Mouse (Mus musculus) layer of hippocampus, adult 18-20 months (tissue): ENCODE measurements at regions not wholly inside any gene's neighbourhood (a gene's known extent, or its start where the extent isn't known, plus 50 kb on each side); places are given as distances from the start of the nearest gene placed in this dataset.

Experiments
- DNase-seq, 2 experiments: peaks; one replicate each; pipeline ENCODE4 v3.0.0; 2022; ENCODE audit warnings: low spot score in 2 of 2

DNA sequence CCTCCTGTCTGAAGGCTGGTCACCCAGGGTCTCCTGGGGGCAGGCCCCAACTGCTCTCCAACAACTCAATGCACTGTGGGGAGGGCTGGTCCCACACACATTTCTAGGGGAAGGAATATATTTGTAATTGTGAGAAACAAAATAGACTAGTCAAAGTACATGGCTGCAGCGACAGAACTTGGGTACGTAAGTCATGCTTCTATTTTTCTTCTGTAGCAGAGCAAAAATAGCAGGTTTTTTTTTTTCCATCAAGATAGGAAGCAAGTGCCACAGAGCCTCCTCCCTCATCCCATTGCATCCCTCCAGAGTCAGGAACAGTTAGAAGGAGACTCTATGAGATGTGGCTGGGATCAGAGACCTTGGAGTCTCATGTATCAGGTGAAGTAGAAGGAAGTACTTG, 124.9 kb upstream of the Tnr start:
- no peak for DNase-seq

- DNase-seq: no peak
Observed at GRCm38 (mm10) chr1:159406317-159406716, 117.3 kb upstream of the Tnr start.

GRCm38 (mm10) chr1:159406781-159407180, 116.8 kb upstream of the Tnr start:
- no peak for DNase-seq

- DNase-seq: peak; percentile 64 to 74
Observed at GRCm38 (mm10) chr1:159413374-159413773, 110.2 kb upstream of the Tnr start.

GRCm38 (mm10) chr1:159415656-159416055, 107.9 kb upstream of the Tnr start:
- no peak for DNase-seq

- DNase-seq: no peak
Observed at GRCm38 (mm10) chr1:159417176-159417575, 106.4 kb upstream of the Tnr start.

- no peak for DNase-seq
Observed at GRCm38 (mm10) chr1:159419301-159419965, 104.1 kb upstream of the Tnr start.

DNA sequence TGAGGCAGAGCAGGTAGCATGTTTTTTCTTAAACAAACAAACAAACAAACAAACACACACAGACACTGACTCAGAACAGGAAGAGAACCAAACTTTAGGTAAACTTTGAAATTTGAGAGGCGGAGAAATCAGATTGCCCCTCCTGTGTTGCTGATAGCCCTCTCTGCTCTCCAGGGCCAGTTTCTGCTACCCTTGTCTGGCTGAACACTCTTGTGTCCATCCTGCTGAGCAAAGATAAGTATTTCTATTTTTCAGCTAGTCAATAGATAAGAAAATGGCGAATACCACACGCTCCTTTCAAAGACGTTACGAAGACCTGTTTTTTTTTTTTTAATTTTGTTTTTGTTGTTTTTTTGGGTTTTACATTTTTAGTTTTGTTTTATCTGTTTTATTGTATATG, 103.4 kb upstream of the Tnr start:
- DNase-seq: no peak

DNA sequence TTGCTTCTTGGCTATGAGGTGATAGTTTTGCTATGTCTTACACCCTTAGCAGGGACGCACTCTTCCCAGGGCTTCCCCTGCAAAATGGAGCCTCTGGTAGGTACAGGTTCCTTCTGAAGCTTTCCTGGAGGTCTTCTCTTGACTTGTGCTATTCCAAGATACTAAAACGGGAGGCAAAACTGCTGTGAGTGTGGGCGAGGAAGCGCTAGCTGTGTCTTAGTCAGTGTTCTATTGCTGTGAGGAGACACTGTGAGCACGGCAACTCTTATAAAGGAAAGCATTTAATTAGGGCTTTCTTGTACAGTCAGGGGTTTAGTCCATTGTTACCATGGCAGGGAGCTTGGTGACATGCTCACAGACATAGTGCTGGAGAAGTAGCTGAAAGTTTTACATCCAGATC, 99.9 kb upstream of the Tnr start:
- no peak for DNase-seq

GRCm38 (mm10) chr1:159429926-159430325, 93.6 kb upstream of the Tnr start:
- no peak for DNase-seq

GRCm38 (mm10) chr1:159433521-159433920, 90.0 kb upstream of the Tnr start:
- DNase-seq: no peak

DNA sequence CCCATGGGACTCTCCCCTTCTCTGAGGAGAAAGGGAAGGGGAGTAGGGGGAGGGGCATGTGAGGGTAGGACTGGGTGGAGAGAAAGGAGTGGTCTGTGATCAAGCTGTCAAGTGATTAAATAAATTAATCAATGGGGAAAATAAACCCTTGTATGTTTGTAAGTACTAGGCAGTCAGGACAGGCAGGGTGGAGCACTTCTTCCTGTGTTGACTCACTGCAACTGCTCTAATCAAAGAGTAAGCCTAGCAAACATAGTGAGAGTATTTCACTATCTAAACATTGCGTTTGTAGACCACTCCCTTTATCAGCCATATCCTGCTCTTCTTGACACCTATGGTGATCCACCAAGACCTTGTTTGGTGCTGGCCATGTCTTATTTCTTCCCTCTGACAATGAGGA, 82.8 kb upstream of the Tnr start:
- no peak for DNase-seq

DNA sequence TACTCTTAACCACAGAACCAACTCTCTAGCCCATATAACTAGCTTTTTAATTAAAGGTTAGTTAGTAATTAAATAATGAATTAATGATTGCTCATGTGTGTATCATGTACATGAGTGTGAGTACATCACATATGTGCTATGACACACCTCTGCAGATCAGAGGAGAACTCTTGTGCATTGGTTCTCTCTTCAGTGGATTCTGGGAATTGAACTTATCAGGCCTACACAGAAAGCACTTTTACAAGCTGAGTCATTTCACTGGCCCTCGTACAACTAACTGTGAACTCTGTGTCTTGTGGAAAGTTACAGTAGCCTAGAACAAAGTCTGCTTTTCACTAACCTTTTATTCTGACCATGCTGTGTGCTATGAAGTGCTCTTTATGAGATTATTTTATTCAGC, 79.5 kb upstream of the Tnr start:
- DNase-seq: no peak

GRCm38 (mm10) chr1:159445465-159445864, 78.1 kb upstream of the Tnr start:
- no peak for DNase-seq

GRCm38 (mm10) chr1:159451462-159451861, 72.1 kb upstream of the Tnr start:
- DNase-seq: no peak

GRCm38 (mm10) chr1:159460876-159461275, 62.7 kb upstream of the Tnr start:
- no peak for DNase-seq

DNA sequence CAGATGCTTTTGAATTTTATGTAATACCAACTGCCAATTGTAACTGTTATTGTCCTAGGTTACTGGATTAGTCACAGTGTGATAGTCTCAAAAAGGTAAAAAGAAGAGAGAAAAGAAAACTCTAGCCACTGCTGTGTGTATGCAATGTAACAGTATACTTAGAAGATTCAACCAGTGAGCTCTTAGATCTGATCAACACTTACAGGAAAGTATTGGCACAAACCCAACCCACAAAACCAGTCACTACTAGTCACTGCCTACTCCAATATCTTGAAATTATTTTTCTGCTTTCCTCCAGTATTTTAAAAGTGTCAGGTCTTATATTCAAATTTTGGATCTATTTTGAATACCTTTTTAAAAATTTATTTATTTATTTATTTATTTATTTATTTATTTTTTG, 52.6 kb upstream of the Tnr start:
- DNase-seq: no peak
